Comparison of ENCODE assay signal across 8 mouse cellular contexts in the genomic region with DNA sequence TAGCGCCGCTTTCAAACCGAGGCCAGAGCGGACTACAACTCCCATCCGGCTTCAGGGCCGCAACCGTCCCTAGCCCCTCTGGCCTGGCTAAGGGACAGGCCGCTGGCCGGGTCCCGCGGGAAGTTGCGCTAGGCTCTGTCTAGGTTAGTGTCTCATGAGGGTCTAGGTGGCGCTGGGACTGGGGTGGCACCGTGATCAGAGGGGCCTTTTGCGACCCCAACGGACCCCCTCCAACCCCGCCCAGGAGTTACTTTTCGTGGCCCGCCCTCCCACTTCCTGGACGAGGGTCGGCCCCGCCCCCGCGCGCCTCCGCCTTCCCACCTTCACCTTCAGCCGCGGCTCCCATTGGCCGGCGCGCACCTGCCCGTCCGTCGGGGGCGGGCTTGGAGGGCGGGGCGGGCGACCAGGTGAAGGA. TPM values are rescaled to one million over a fixed set of nuclear protein-coding genes. Genes with fewer than 3 reads are reported as not detected.
DNase-seq lines count a peak whose midpoint lies in the region; ATAC-seq lines count a peak whose summit lies in the region.

A gene (plus strand): TSS at position 320 of the 415 bp plus-strand sequence.

- no peak within 1 kb of the TSS for H3K27ac ChIP-seq in hindbrain, embryonic 13.5 days
- H3K27ac ChIP-seq in midbrain, embryonic 16.5 days (ENCODE audit: low read length) = no peak within 1 kb of the TSS

- H3K36me3 ChIP-seq in hindbrain, embryonic 13.5 days = peaks cover under 1% of the 10 kb centered on the region; the same call in 1 of the 2 replicates
- H3K36me3 ChIP-seq in midbrain, embryonic 16.5 days (ENCODE audit: control insufficient read depth, insufficient read depth, low read length) = no peaks in the 10 kb centered on the region

- H3K9ac ChIP-seq in hindbrain, embryonic 13.5 days = peak within 1 kb of the TSS; percentile 68
- peak within 1 kb of the TSS; percentile 63 for H3K9ac ChIP-seq in midbrain, embryonic 16.5 days (ENCODE audit: low read depth, low read length)

- H3K9me3 ChIP-seq in hindbrain, embryonic 13.5 days = no peaks in the 10 kb centered on the region
- H3K9me3 ChIP-seq in midbrain, embryonic 16.5 days (replicated peaks; ENCODE audit: control insufficient read depth, low read length, poor library complexity, severe bottlenecking) = no peaks in the 10 kb centered on the region

- 0% methylated on average over 29 of the region's 38 CpGs for WGBS in hindbrain, embryonic 13.5 days
- 2% methylated on average over 37 of the region's 38 CpGs for WGBS in midbrain, embryonic 16.5 days

- peak within 1 kb of the TSS; percentile 52 for H3K4me3 ChIP-seq in hindbrain, embryonic 13.5 days
- H3K4me3 ChIP-seq in midbrain, embryonic 16.5 days (ENCODE audit: low read depth, low read length) = peak within 1 kb of the TSS; percentile 52

- H3K27me3 ChIP-seq in hindbrain, embryonic 13.5 days = 0 out of 2 replicates have a peak, but pooled peaks cover 4% of the 10 kb centered on the region
- peaks cover 2% of the 10 kb centered on the region; the same call in 1 of the 2 replicates for H3K27me3 ChIP-seq in midbrain, embryonic 16.5 days (ENCODE audit: control insufficient read depth, insufficient read depth, low read depth, low read length)

- peak; percentile 94 for DNase-seq in ZHBTc4 (ENCODE audit: low read depth, low spot score)
- peak; percentile 93 for DNase-seq in cerebellum, adult 9-11 months
- DNase-seq in gastrocnemius, adult 18-20 months (ENCODE audit: low spot score) = peak; percentile 85
- peak; percentile 94 for DNase-seq in liver
- DNase-seq in spleen, postnatal 36 days (ENCODE audit: low spot score in 2 of 2) = peak; percentile 90 to 91
- no peak for DNase-seq in left cerebral cortex, adult 9 months (ENCODE audit: low spot score in 2 of 2)

- H3K4me1 ChIP-seq in hindbrain, embryonic 13.5 days (replicated peaks) = peaks cover 10% of the 10 kb centered on the region; the same call in 1 of the 2 replicates
- H3K4me1 ChIP-seq in midbrain, embryonic 16.5 days (ENCODE audit: control insufficient read depth, insufficient read depth, low read length) = peaks cover 2% of the 10 kb centered on the region; the same call in 1 of the 2 replicates

- peak within 1 kb of the TSS; percentile 61 for H3K4me2 ChIP-seq in hindbrain, embryonic 13.5 days
- peak within 1 kb of the TSS; percentile 66 for H3K4me2 ChIP-seq in midbrain, embryonic 16.5 days (ENCODE audit: low read length)

- peak; percentile 68 for ATAC-seq in hindbrain, embryonic 13.5 days (ENCODE audit: low FRiP score)
- peak; percentile 68 for ATAC-seq in midbrain, embryonic 16.5 days

RNA-seq across cellular contexts. Expression of the gene that starts here (rescaled TPM):
- 1 to 10 TPM; 6.4 to 8.8 TPM for total RNA-seq in gastrocnemius, adult 18-20 months (2021)
- 0.42 and 0.48 TPM in 2 replicates for polyA plus RNA-seq in hindbrain, embryonic 13.5 days (2015; fragmentation: Nextera tagmentation; extraction: Ambion mirVana)
- 0.34 and 0.35 TPM in 2 replicates for polyA plus RNA-seq in midbrain, embryonic 16.5 days (2015; fragmentation: Nextera tagmentation; extraction: Ambion mirVana)

Comparison
In these comparisons a context has a peak if more than half of its experiments do, and no peak if none do; other contexts are left out.
1. Peak in ATAC-seq, H3K4me3 ChIP-seq, H3K9ac ChIP-seq and H3K4me2 ChIP-seq in hindbrain, embryonic 13.5 days; RNA of the gene not detected or under 1 TPM.
2. Peak in ATAC-seq, H3K4me3 ChIP-seq, H3K9ac ChIP-seq and H3K4me2 ChIP-seq in midbrain, embryonic 16.5 days; RNA of the gene not detected or under 1 TPM.
3. DNase-seq: peak in ZHBTc4 (single experiment), cerebellum, adult 9-11 months (single experiment), gastrocnemius, adult 18-20 months (single experiment), liver (single experiment) and spleen, postnatal 36 days (2 of 2); none in left cerebral cortex, adult 9 months (0 of 2).